Mouse (Mus musculus): Measurements from ENCODE around the gene Spsb4.

DNA sequence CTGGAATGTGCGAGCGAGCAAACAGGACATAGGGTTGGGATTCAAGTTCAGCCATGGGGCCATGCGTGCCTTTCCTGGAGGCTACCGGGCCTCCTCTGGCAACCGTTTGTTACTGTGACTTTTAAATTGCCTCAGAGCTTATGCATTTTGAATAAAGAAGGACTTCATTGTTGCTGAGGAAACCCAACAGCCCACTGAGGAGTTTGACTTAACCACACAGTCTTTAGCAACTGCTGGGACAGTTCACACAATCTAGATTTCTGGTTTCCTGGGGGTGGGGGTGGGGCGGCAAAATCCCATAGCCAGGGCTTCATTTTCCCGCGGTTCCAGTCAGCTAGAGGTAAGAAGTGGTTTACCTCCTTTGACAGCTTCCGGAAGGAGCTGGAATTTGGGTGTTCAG is 23.9 kb downstream of the Spsb4 start:
- no peak for TF ChIP-seq CTCF (IDR thresholded peaks at IDR 0.05; ENCODE audit: low read depth)
- no peak for TF ChIP-seq EP300 (optimal IDR thresholded peaks at IDR 0.05)
